Mouse (Mus musculus): ENCODE data around the gene Hsd17b2.

DNA sequence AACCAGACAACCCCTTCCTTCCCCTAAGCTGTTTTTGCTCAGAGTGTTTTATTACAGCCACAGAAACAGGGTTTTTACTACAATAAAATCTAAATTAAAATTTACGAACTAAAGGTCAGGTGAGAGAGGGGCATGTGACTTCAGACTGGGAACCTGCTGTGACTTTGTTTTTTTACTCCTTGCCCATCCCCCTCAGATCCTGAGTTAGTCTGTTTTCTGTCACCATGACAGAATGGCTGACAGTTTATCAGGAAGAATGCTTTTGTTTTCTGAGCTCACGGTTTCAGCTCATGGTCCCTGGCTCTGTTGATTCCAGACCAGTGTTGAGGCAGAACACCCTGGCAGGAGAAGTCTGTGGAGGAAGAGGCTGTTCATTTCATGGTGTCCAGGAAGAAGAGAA is 47.7 kb downstream of the Hsd17b2 start:
- no peak for TF ChIP-seq POLR2A (IDR thresholded peaks at IDR 0.05; ENCODE audit: extremely low read depth, insufficient read depth, low read length)
- TF ChIP-seq CTCF (IDR thresholded peaks at IDR 0.05; ENCODE audit: low read depth, low read length): no peak

Data from liver, adult 2 months (tissue).